Mouse (Mus musculus) lung, embryonic 16.5 days (tissue): ENCODE measurements around the gene Vash2. TPM values are rescaled to one million over a fixed set of nuclear protein-coding genes. Genes with fewer than 3 reads are reported as not detected.

Experiments
- ATAC-seq: fragments of 200-750 bp; cut with Nextera tagmentation; 2 replicates; pipeline ENCODE4 v1.8.0; 2017; ENCODE audit warnings: low read depth, mild to moderate bottlenecking, moderate library complexity
- H3K27ac ChIP-seq: fragments of 300-500 bp; sonication (generic); 2 replicates; pipeline ENCODE4 v1.5.1; 2014; ENCODE audit warnings: mild to moderate bottlenecking, control low read depth, low read length
- H3K27me3 ChIP-seq: fragments of 300-500 bp; sonication (generic); 2 replicates; pipeline ENCODE4 v1.6.1; 2014; ENCODE audit warnings: low read depth, low read length, mixed read lengths; ENCODE audit not compliant: control insufficient read depth, insufficient read depth
- H3K36me3 ChIP-seq: fragments of 300-500 bp; sonication (generic); 2 replicates; pipeline ENCODE4 v1.6.1; 2014; ENCODE audit warnings: low read length; ENCODE audit not compliant: control insufficient read depth, insufficient read depth
- H3K4me1 ChIP-seq: fragments of 300-500 bp; sonication (generic); replicated peaks from 2 replicates; pipeline ENCODE4 v1.6.1; 2014; ENCODE audit warnings: low read length, mixed read lengths; ENCODE audit not compliant: control insufficient read depth, insufficient read depth
- H3K4me2 ChIP-seq: fragments of 300-500 bp; sonication (generic); 2 replicates; pipeline ENCODE4 v1.6.1; 2014; ENCODE audit warnings: low read depth, low read length, control low read depth
- H3K4me3 ChIP-seq: fragments of 300-500 bp; sonication (generic); 2 replicates; pipeline ENCODE4 v1.5.1; 2014; ENCODE audit warnings: mild to moderate bottlenecking, low read length, control low read depth
- H3K9ac ChIP-seq: fragments of 300-500 bp; sonication (generic); 2 replicates; pipeline ENCODE4 v1.6.1; 2014; ENCODE audit warnings: low read length, control low read depth
- H3K9me3 ChIP-seq: fragments of 300-500 bp; sonication (generic); 2 replicates; pipeline ENCODE4 v1.6.1; 2016; ENCODE audit warnings: low read length; ENCODE audit not compliant: control insufficient read depth
- WGBS: fragments of 180-500 bp; shearing (Covaris S2); extraction: QIAGEN DNeasy Blood & Tissue Kit; methylation state at CpG from one replicate; pipeline ENCODE4 v1.1.7; 2014; 5-methylcytosine and 5-hydroxymethylcytosine counted together
- polyA plus RNA-seq: library from polyadenylated mRNA; unstranded; fragments of >200 nt; fragmentation: Nextera tagmentation; extraction: Ambion mirVana; gene quantifications from 2 replicates; pipeline ENCODE4 v1.2.1, GENCODE M21; 2015

The Vash2 gene
- polyA plus RNA-seq, 1 experiment from 2014 or later: 17.7 TPM

DNA sequence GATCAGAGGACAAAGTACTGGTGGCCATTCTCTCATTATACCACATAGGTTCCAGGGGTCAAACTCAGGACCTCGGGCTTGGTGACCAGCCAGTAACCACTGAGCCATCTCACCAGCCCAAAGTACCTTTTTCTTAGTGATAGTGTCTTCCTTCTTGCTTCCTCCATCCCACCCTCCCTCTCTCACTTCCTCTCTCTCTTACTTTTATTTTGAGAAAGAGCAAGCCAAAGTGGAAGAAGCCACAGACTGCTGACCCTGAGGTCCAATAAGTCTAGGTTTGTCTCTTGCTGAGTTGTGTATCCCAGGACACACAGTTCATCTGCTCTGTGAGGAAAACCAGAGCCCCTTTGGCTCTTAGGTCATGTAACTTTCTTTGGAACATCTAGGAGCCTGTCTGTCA, 1.4 kb upstream of the Vash2 start:
- 100% methylated on average over 1 of the region's 1 CpGs for WGBS
- no peak overlapping the region for H3K4me3 ChIP-seq
- H3K4me1 ChIP-seq: peaks cover 17% of the 10 kb centered on the region
- no peak overlapping the region for H3K9ac ChIP-seq
- H3K27ac ChIP-seq: no peak overlapping the region
- H3K4me2 ChIP-seq: no peak overlapping the region
- no peaks in the 10 kb centered on the region for H3K36me3 ChIP-seq
- no peaks in the 10 kb centered on the region for H3K9me3 ChIP-seq
- no peaks in the 10 kb centered on the region; the same call in 1 of the 2 replicates for H3K27me3 ChIP-seq
- ATAC-seq: no peak

DNA sequence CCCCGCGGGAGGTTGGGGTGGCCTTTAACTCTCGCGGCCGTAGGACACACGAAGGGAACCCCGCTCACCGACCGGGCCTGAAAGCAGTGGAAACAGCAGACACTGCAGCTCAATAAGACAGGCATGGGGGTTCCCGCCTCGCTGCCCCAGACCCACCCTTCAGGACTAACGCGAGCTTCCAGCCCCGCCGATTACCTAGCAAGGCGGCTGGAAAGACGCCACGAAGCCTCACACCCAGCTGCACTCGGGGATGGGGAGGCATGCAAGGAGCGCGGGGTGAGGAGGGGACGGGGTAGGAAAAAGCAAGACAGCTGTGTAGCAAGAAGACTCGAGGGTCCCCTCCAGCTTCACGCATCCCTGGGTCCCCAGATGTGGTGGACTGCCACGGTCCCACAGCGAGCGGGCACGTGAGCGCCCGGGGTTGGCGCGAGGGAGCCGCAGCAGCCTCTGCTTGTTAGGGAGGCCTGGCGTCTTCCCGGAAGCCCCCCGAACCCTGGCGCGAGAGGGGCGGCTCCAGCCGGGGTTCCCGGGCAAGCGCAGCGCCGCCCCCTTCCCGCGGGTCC, 504 bp downstream of the Vash2 start:
- Histone ChIP-seq H3K9me3 (no peaks in the 10 kb centered on the region), H3K4me1 (peaks cover 17% of the 10 kb centered on the region), H3K27me3 (no peaks in the 10 kb centered on the region; the same call in 1 of the 2 replicates), H3K36me3 (no peaks in the 10 kb centered on the region), H3K9ac (peak overlapping the region; percentile 83), H3K4me2 (peak overlapping the region; percentile 94), H3K4me3 (peak overlapping the region; percentile 71), H3K27ac (peak overlapping the region; percentile 90)
- WGBS: under 1% methylated on average over 37 of the region's 46 CpGs
- peak; percentile 74 for ATAC-seq

DNA sequence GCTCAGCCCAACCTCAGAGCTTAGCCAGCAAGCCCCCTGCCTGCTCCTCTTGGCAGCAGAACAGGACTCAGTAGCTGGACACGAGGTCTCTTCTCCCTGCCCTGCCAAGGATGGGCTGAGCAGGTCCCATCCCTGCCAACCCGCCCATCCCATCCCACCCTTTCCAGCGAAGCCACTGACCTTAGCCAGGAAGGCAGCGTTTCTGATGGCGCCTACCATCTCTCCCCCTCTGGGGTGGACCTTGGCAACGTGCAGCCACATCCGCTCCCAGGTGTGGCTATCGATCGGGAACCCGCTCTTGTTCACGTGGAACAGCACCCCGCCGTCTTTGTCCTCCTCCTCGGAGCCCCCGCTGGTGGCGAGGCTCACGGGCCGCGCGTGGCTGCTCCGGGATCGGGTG, 1.1 kb downstream of the Vash2 start:
- under 1% methylated on average over 22 of the region's 22 CpGs for WGBS
- Histone ChIP-seq H3K4me1 (peaks cover 17% of the 10 kb centered on the region), H3K4me3 (peak overlapping the region; percentile 71), H3K36me3 (no peaks in the 10 kb centered on the region), H3K27ac (no peak overlapping the region), H3K4me2 (peak overlapping the region; percentile 94), H3K27me3 (no peaks in the 10 kb centered on the region; the same call in 1 of the 2 replicates), H3K9ac (peak overlapping the region; percentile 83), H3K9me3 (no peaks in the 10 kb centered on the region)
- ATAC-seq: no peak

DNA sequence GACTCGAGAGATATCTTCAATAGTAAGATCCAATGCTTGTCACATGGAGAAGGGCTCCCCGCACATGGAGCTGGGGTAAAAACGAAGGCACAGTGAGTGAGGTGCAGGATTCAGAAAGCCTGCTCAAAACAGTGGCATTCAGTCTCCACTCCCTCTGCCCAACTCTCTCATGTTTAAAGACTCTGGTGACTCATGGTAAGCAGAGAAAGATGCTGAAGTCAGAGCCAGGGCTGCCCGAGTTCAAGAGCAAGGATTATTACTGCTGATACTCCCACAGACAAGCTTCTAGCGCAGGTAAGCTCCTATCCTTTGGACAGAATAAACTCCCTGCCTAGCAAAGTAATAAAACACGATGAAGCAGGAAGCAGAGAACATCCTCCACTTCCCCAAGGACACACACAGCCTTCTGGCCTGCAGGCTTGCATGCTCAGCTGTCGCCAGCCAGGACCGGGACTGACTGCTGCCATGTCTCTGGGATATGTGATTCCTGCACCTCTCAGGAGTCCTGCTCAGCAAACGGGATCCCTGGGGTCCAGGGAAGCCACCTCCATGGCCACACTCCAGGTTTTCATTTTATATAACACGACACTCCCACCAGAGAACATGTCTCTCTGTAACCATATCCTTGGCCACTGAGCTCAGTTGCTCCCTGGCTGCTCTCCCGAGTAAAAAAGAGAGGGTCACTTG, 2.1 kb downstream of the Vash2 start:
- no peaks in the 10 kb centered on the region; the same call in 1 of the 2 replicates for H3K27me3 ChIP-seq
- H3K4me1 ChIP-seq: peaks cover 17% of the 10 kb centered on the region
- H3K4me2 ChIP-seq: peak overlapping the region; percentile 94
- peak overlapping the region; percentile 29 for H3K9ac ChIP-seq
- ATAC-seq: no peak
- H3K9me3 ChIP-seq: no peaks in the 10 kb centered on the region
- WGBS: 32% methylated on average over 11 of the region's 11 CpGs
- H3K36me3 ChIP-seq: no peaks in the 10 kb centered on the region
- peak overlapping the region; percentile 71 for H3K4me3 ChIP-seq
- no peak overlapping the region for H3K27ac ChIP-seq

DNA sequence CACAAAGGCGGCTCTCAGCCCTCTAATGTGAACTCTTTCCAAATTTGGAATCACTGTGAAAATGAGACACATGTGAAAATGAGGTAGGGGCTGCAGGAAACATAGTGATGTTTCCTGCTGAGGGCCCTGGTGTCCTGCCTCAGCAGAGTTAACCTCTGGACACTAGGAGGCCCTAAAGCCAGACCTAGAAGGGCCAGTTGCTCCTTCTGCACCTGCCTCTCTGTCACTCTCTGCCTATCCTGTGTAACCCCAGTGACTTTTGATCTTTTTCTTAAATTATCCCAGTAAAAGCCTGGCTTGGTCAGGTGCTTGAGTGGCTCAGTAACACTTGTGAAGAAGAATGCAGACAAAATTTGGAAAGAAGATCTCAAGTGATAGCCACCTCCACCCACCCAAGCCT, 4.3 kb downstream of the Vash2 start:
- Histone ChIP-seq H3K36me3 (peaks cover 3% of the 10 kb centered on the region; the same call in 1 of the 2 replicates), H3K4me2 (no peak overlapping the region), H3K4me3 (no peak overlapping the region), H3K27ac (no peak overlapping the region), H3K9me3 (no peaks in the 10 kb centered on the region), H3K9ac (no peak overlapping the region), H3K27me3 (no peaks in the 10 kb centered on the region; the same call in 1 of the 2 replicates), H3K4me1 (peaks cover 17% of the 10 kb centered on the region)
- no peak for ATAC-seq
- WGBS: 57% methylated on average over 1 of the region's 1 CpGs

GRCm38 (mm10) chr1:190974191-190974590, 4.9 kb downstream of the Vash2 start:
- Histone ChIP-seq H3K9me3 (no peaks in the 10 kb centered on the region), H3K4me1 (peaks cover 13% of the 10 kb centered on the region), H3K27ac (no peak overlapping the region), H3K36me3 (peaks cover 3% of the 10 kb centered on the region; the same call in 1 of the 2 replicates), H3K27me3 (no peaks in the 10 kb centered on the region; the same call in 1 of the 2 replicates), H3K4me3 (no peak overlapping the region), H3K4me2 (no peak overlapping the region), H3K9ac (no peak overlapping the region)
- WGBS: 82% methylated on average over 8 of the region's 8 CpGs
- ATAC-seq: no peak

DNA sequence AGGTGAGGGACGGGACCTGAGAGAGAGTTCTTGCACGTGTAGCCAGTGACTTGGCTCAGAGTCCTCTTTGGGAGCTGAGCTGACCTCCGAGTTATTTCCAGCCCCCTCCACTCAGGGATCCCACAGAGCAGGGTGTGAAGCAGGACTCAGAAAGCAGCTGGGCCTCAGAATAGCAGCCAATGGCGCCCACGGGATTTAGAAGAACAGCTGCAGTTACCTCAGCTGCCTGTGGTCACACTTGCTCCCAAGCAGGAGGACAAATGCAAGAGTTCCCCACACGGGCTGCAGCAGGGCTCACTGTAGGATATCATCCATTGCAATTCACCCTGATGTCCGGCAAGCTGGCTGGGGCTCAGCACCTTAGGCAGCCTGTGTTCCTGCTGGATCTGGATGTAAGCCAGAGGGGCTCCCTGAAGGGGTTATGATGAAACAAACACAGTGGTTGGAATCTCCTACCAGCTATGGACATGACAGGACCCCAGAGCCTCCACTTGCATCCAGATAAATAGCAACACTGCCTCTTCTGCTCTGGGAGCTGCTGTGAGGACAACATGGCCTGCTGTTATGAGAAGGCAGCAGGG, 6.4 kb downstream of the Vash2 start:
- no peaks in the 10 kb centered on the region; the same call in 1 of the 2 replicates for H3K27me3 ChIP-seq
- peaks cover 8% of the 10 kb centered on the region for H3K4me1 ChIP-seq
- WGBS: 52% methylated on average over 7 of the region's 7 CpGs
- no peak overlapping the region for H3K4me2 ChIP-seq
- no peak overlapping the region for H3K27ac ChIP-seq
- peaks cover 3% of the 10 kb centered on the region; the same call in 1 of the 2 replicates for H3K36me3 ChIP-seq
- H3K9ac ChIP-seq: no peak overlapping the region
- H3K4me3 ChIP-seq: no peak overlapping the region
- ATAC-seq: no peak
- H3K9me3 ChIP-seq: no peaks in the 10 kb centered on the region

GRCm38 (mm10) chr1:190971708-190972610, 7.1 kb downstream of the Vash2 start:
- peaks cover 3% of the 10 kb centered on the region; the same call in 1 of the 2 replicates for H3K36me3 ChIP-seq
- H3K4me2 ChIP-seq: no peak overlapping the region
- no peaks in the 10 kb centered on the region for H3K27me3 ChIP-seq
- no peak overlapping the region for H3K27ac ChIP-seq
- WGBS: 68% methylated on average over 14 of the region's 14 CpGs
- ATAC-seq: no peak
- no peak overlapping the region for H3K9ac ChIP-seq
- H3K4me3 ChIP-seq: no peak overlapping the region
- H3K9me3 ChIP-seq: no peaks in the 10 kb centered on the region
- H3K4me1 ChIP-seq: peaks cover under 1% of the 10 kb centered on the region
